Mouse (Mus musculus) left cerebral cortex, adult 11 months (tissue): Measurements from ENCODE around the gene Pcnx3.
A peak's percentile ranks its signal among the peaks of the same experiment; 100 is the strongest.

Source experiments
- DNase-seq: peaks from one replicate; pipeline ENCODE4 v3.0.0; 2022; ENCODE audit warnings: low spot score

Pcnx3 gene

GRCm38 (mm10) chr19:5638416-5639005 is 50.2 kb downstream of the Pcnx3 start:
- no peak for DNase-seq

GRCm38 (mm10) chr19:5637069-5638047 is 51.4 kb downstream of the Pcnx3 start, which contains the start of gene Rela:
Rela (plus strand) TSS chr19:5637483.
- peak; percentile 85 for DNase-seq

- no peak for DNase-seq
Observed at GRCm38 (mm10) chr19:5636571-5637041, 52.1 kb downstream of the Pcnx3 start.

GRCm38 (mm10) chr19:5636036-5636570 is 52.6 kb downstream of the Pcnx3 start:
- DNase-seq = no peak

DNA sequence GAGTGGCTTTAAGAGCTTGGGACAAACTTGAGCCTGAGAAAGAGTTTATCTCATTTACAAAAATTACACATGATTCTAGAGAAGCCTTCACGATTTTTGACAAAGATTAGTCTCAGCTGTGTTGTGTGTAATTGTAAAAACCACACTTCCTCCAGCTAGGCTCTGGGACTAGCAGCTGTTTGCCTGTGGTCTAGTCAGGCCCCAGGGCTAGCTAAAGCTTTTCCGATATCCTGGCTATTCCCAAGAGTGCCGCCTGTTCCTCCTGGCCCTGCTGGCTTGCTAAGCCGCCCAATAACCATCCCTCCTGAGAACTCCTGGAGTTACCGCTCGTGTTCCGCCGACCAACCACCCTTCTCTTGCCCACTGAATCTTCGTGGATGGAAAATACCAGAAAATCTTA is 56.6 kb downstream of the Pcnx3 start:
- DNase-seq = no peak

GRCm38 (mm10) chr19:5629907-5630306 is 58.8 kb downstream of the Pcnx3 start:
- DNase-seq = no peak

GRCm38 (mm10) chr19:5625311-5625710 is 63.4 kb downstream of the Pcnx3 start:
- no peak for DNase-seq

DNA sequence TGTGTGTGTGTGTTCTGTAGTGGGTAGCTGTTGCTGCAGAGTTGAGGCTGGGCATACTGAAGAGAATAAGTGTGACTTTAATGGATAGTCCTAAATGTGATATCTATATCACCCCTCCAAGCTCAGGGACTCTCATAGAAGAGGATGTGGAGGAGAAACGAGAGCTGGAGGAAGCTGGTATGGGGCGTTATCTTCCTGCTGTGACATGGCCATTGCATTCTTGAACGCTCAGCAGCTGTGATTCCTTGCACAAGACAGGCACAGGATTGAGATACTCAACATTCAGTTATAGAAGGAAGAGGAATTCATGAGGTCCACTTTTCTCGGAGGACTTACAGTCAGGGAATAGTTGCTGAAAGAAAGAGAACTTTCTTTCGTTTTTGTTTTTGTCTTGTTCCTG is 66.8 kb downstream of the Pcnx3 start:
- DNase-seq = no peak

DNA sequence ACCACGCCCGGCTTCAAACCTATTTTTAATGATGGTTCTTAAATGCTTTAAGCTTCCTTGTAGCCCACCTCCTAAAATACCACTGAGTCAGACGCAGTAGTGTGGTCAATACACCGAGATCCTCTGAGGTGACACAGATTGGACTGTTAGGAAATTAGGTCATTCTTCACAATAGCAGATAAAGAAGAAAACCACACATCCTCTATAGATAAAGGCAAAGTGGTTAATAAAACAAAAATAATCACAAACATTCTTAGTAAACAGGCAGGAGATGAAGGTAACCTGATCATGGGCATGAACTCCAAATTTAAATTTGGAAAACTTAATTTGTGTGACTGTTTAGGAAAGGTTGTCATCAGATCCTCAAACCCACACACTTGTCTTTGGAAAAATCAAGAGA is 68.7 kb downstream of the Pcnx3 start:
- no peak for DNase-seq

- no peak for DNase-seq
Observed at GRCm38 (mm10) chr19:5614953-5615352, 73.8 kb downstream of the Pcnx3 start.
